In the genomic region with DNA sequence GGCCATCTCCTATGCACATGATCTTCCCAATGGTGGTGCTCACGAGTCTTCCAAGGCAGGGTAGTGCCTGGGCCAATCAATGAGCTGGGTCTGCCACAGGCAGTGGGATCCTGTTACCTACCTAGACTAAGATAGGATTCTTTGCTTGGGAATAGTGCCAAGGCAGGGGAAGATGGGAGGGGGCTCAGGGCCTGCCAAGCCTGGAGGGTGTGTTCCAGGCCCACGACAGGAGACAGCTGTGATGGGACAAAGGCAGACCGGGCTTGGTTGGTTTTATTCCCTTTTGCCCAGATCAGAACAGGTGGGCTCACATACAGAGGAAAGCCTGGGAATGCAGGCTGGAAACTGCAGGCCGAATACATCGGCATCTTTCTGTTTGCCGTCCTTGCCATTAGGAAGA, we compare ENCODE assay signal across 20 mouse cellular contexts.
DNase-seq lines count a peak whose midpoint lies in the region; ATAC-seq and TF ChIP-seq lines count a peak whose summit lies in the region.
"Had no signal": no experiment of that assay in that cellular context is flagged by ENCODE, and none has a peak within 500 bp of the region (broad histone marks: within the 10 kb centered on the region; RNA-seq: fewer than 3 reads in every experiment).

No protein-coding gene starts in this region.

- H3K27me3 ChIP-seq in embryonic facial prominence, embryonic 13.5 days: no peaks in the 10 kb centered on the region
- H3K27me3 ChIP-seq in embryonic facial prominence, embryonic 10.5 days (replicated peaks; ENCODE audit: low read depth, poor library complexity, severe bottlenecking): no peaks in the 10 kb centered on the region
- no peaks in the 10 kb centered on the region for H3K27me3 ChIP-seq in forebrain, embryonic 16.5 days (replicated peaks; ENCODE audit: control insufficient read depth, insufficient read depth, low read length)
- peaks cover 59% of the 10 kb centered on the region for H3K27me3 ChIP-seq in forebrain, embryonic 10.5 days (ENCODE audit: poor library complexity, severe bottlenecking)
- no peaks in the 10 kb centered on the region for H3K27me3 ChIP-seq in hindbrain, embryonic 14.5 days (ENCODE audit: control insufficient read depth, insufficient read depth, low read length)
- H3K27me3 ChIP-seq in hindbrain, postnatal 0 days (ENCODE audit: insufficient read depth, low read length): no peaks in the 10 kb centered on the region
- H3K27me3 ChIP-seq: intestine, embryonic 15.5 days had no signal

- no peak for DNase-seq in embryonic facial prominence, embryonic 10.5 days (ENCODE audit: low spot score)
- no peak for DNase-seq in forebrain, embryonic 10.5 days (ENCODE audit: extremely low spot score, low spot score)
- DNase-seq in hindbrain, embryonic 14.5 days (ENCODE audit: low spot score): no peak
- no peak for DNase-seq in hindbrain, postnatal 0 days (ENCODE audit: low spot score)
- DNase-seq in left cerebral cortex, postnatal 4 days: peak; percentile 24
- DNase-seq in left cerebral cortex, adult 8-10 months (ENCODE audit: low spot score in 2 of 2): no peak
- DNase-seq: adrenal gland, adult 8-10 months; B cell, adult 2 months; cerebellum, adult 18-20 months; cerebellum, adult 9-11 months; cerebellum, postnatal 36 days; gastrocnemius, postnatal 10 days; heart, adult 2 months; kidney, adult 8-10 months had no signal

- no peaks in the 10 kb centered on the region for H3K9me3 ChIP-seq in embryonic facial prominence, embryonic 13.5 days
- no peaks in the 10 kb centered on the region for H3K9me3 ChIP-seq in embryonic facial prominence, embryonic 10.5 days
- H3K9me3 ChIP-seq in forebrain, embryonic 16.5 days (ENCODE audit: control insufficient read depth, low read length): no peaks in the 10 kb centered on the region
- no peaks in the 10 kb centered on the region for H3K9me3 ChIP-seq in forebrain, embryonic 10.5 days
- H3K9me3 ChIP-seq in hindbrain, embryonic 14.5 days (ENCODE audit: control insufficient read depth, low read length): no peaks in the 10 kb centered on the region
- no peaks in the 10 kb centered on the region for H3K9me3 ChIP-seq in hindbrain, postnatal 0 days (ENCODE audit: low read length)
- H3K9me3 ChIP-seq: G1E; intestine, embryonic 15.5 days had no signal

- ATAC-seq in embryonic facial prominence, embryonic 13.5 days (ENCODE audit: insufficient number of reproducible peaks, insufficient read depth, low FRiP score, low TSS enrichment, low read depth): 0 out of 2 replicates have a peak, but pooled peaks have one; percentile 67
- 0 out of 2 replicates have a peak, but pooled peaks have one; percentile 15 for ATAC-seq in forebrain, embryonic 16.5 days
- 0 out of 2 replicates have a peak, but pooled peaks have one; percentile 27 for ATAC-seq in hindbrain, embryonic 14.5 days (ENCODE audit: low FRiP score)
- ATAC-seq in hindbrain, postnatal 0 days: no peak
- ATAC-seq: CD4-positive, CD25-positive, alpha-beta regulatory T cell, adult 4 months; intestine, embryonic 15.5 days had no signal

- no peak for TF ChIP-seq CTCF in hindbrain, postnatal 0 days (IDR thresholded peaks at IDR 0.05; ENCODE audit: low read depth)

- intact Hi-C loops in left cerebral cortex, postnatal 4 days (cut with DNase I): no loop called here

- no peaks in the 10 kb centered on the region for H3K4me1 ChIP-seq in embryonic facial prominence, embryonic 13.5 days
- H3K4me1 ChIP-seq in embryonic facial prominence, embryonic 10.5 days: 0 out of 2 replicates have a peak, but pooled peaks cover 3% of the 10 kb centered on the region
- no peaks in the 10 kb centered on the region for H3K4me1 ChIP-seq in forebrain, embryonic 16.5 days (replicated peaks; ENCODE audit: control insufficient read depth, insufficient read depth, low read length)
- H3K4me1 ChIP-seq in forebrain, embryonic 10.5 days: peaks cover 17% of the 10 kb centered on the region
- H3K4me1 ChIP-seq in hindbrain, embryonic 14.5 days (replicated peaks; ENCODE audit: control insufficient read depth, insufficient read depth, low read length): no peaks in the 10 kb centered on the region
- H3K4me1 ChIP-seq in hindbrain, postnatal 0 days (ENCODE audit: insufficient read depth, low read length): no peaks in the 10 kb centered on the region
- H3K4me1 ChIP-seq: intestine, embryonic 15.5 days had no signal

- H3K9ac ChIP-seq in embryonic facial prominence, embryonic 13.5 days: no peak overlapping the region
- no peak overlapping the region for H3K9ac ChIP-seq in forebrain, embryonic 16.5 days (replicated peaks; ENCODE audit: low read depth, low read length)
- H3K9ac ChIP-seq in hindbrain, embryonic 14.5 days: no peak overlapping the region
- H3K9ac ChIP-seq in hindbrain, postnatal 0 days (replicated peaks; ENCODE audit: low read length): no peak overlapping the region
- H3K9ac ChIP-seq: intestine, embryonic 15.5 days had no signal

- H3K36me3 ChIP-seq in embryonic facial prominence, embryonic 13.5 days: no peaks in the 10 kb centered on the region
- no peaks in the 10 kb centered on the region for H3K36me3 ChIP-seq in embryonic facial prominence, embryonic 10.5 days (replicated peaks)
- no peaks in the 10 kb centered on the region for H3K36me3 ChIP-seq in forebrain, embryonic 16.5 days (ENCODE audit: control insufficient read depth, insufficient read depth)
- H3K36me3 ChIP-seq in forebrain, embryonic 10.5 days (replicated peaks): no peaks in the 10 kb centered on the region
- H3K36me3 ChIP-seq in hindbrain, embryonic 14.5 days (replicated peaks; ENCODE audit: control insufficient read depth, insufficient read depth): no peaks in the 10 kb centered on the region
- H3K36me3 ChIP-seq in hindbrain, postnatal 0 days (ENCODE audit: insufficient read depth, low read length): no peaks in the 10 kb centered on the region
- H3K36me3 ChIP-seq: G1E; intestine, embryonic 15.5 days had no signal

- WGBS in embryonic facial prominence, embryonic 13.5 days: 63% methylated on average over 6 of the region's 6 CpGs
- WGBS in embryonic facial prominence, embryonic 10.5 days: 80% methylated on average over 6 of the region's 6 CpGs
- 52% methylated on average over 6 of the region's 6 CpGs for WGBS in forebrain, embryonic 16.5 days
- 84% methylated on average over 6 of the region's 6 CpGs for WGBS in forebrain, embryonic 10.5 days
- 77% methylated on average over 6 of the region's 6 CpGs for WGBS in hindbrain, embryonic 14.5 days
- WGBS in hindbrain, postnatal 0 days: 51% methylated on average over 6 of the region's 6 CpGs

- H3K4me2 ChIP-seq in embryonic facial prominence, embryonic 13.5 days: no peak overlapping the region
- no peak overlapping the region for H3K4me2 ChIP-seq in forebrain, embryonic 16.5 days (ENCODE audit: low read length)
- no peak overlapping the region for H3K4me2 ChIP-seq in hindbrain, embryonic 14.5 days (replicated peaks)
- H3K4me2 ChIP-seq in hindbrain, postnatal 0 days (ENCODE audit: low read depth, low read length): no peak overlapping the region
- H3K4me2 ChIP-seq: heart, embryonic 11.5 days; intestine, embryonic 15.5 days had no signal

- no peak overlapping the region for H3K27ac ChIP-seq in embryonic facial prominence, embryonic 13.5 days
- H3K27ac ChIP-seq in embryonic facial prominence, embryonic 10.5 days (replicated peaks): no peak overlapping the region
- H3K27ac ChIP-seq in forebrain, embryonic 16.5 days (ENCODE audit: low read length): no peak overlapping the region
- no peak overlapping the region for H3K27ac ChIP-seq in forebrain, embryonic 10.5 days
- no peak overlapping the region for H3K27ac ChIP-seq in hindbrain, embryonic 14.5 days
- H3K27ac ChIP-seq in hindbrain, postnatal 0 days: no peak overlapping the region
- H3K27ac ChIP-seq: heart, adult 2 months; intestine, embryonic 15.5 days had no signal

- no peak overlapping the region for H3K4me3 ChIP-seq in embryonic facial prominence, embryonic 13.5 days
- H3K4me3 ChIP-seq in embryonic facial prominence, embryonic 10.5 days: no peak overlapping the region
- H3K4me3 ChIP-seq in forebrain, embryonic 16.5 days (replicated peaks; ENCODE audit: low read length): no peak overlapping the region
- no peak overlapping the region for H3K4me3 ChIP-seq in forebrain, embryonic 10.5 days
- no peak overlapping the region for H3K4me3 ChIP-seq in hindbrain, embryonic 14.5 days (replicated peaks; ENCODE audit: low read length)
- no peak overlapping the region for H3K4me3 ChIP-seq in hindbrain, postnatal 0 days (ENCODE audit: low read length)
- H3K4me3 ChIP-seq: heart, adult 2 months; intestine, embryonic 15.5 days had no signal
